Mouse (Mus musculus): ENCODE measurements at regions not wholly inside any gene's neighbourhood (a gene's known extent, or its start where the extent isn't known, plus 50 kb on each side); places are given as distances from the start of the nearest gene placed in this dataset.
A peak's percentile ranks its signal among the peaks of the same experiment; 100 is the strongest.

DNA sequence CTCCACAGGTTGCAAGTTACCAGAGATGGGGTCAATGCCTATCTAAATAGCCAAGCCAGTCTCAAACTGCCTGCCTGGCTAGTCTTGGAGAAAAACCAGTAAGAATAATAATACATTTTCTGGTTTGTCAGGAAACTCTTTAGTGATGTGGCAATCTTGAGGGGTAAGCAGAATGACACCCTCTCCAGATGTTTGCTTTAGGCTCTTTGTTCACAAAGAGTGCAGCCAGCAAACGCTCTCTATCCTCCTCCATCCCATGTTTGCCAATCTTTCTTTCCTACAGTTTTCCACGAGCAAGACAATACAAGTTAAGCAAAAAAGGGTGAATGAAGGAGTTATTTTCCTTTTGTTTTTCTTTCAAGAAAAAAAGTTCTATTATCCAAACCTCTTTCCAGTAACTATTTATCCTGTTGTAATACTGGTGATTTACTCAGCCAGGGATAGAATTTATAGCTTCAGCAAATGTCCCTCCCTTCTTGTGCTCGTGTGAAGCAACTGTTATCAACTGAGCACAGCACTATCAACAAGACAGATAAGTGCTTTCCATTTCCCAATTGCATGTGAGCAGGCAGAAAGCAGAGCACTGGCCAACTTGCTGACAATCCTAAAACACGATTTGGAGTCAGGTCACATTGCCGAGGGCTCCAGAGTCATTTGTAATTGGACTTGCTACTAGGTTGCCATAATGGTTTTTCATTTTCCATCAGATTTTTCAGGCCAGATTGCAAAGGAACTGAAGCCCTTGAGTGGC, 873.5 kb downstream of the Rapgef2 start:
- DNase-seq (ENCODE audit: low spot score in 2 of 2): no peak

DNA sequence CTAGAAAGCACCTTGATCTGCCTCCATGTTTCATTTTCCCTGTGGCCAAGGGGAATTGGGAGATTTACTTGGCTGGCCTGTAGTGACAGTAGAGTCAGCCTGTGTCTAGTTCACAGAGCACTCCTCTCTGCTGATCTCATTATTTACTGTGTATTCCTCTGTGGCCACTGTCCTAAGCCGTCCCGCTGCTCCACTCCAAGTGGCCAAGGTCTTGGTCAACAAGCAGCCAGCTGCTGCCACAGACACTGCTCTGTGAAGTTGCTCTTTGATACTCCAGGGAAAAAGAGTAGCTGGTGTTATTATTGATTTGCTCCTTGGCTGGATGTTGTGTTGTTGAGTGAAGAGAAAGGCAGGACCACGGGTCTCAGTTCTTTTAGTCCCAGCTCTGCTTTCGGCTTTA, 874.9 kb downstream of the Rapgef2 start:
- no peak for DNase-seq (ENCODE audit: low spot score in 2 of 2)

DNA sequence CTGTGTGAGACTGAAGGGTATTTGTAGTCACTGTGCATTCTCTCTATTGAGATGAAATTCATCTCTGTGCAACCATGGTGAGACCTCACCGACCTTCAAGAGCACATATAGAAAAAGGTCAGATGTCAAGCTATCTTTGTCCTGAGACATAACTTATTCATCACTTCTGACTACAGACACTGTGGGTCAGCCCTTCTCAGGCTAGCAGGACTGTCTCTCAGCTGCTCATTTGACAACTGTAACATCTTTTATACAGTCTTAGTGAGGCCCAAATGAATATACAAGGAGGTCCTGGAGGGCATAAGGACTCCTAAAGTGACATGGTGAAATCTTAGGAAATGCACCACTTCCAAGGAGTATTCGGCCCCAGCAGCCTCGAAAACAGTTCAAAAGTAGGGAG, 877.1 kb downstream of the Rapgef2 start:
- no peak for DNase-seq (ENCODE audit: low spot score in 2 of 2)

DNA sequence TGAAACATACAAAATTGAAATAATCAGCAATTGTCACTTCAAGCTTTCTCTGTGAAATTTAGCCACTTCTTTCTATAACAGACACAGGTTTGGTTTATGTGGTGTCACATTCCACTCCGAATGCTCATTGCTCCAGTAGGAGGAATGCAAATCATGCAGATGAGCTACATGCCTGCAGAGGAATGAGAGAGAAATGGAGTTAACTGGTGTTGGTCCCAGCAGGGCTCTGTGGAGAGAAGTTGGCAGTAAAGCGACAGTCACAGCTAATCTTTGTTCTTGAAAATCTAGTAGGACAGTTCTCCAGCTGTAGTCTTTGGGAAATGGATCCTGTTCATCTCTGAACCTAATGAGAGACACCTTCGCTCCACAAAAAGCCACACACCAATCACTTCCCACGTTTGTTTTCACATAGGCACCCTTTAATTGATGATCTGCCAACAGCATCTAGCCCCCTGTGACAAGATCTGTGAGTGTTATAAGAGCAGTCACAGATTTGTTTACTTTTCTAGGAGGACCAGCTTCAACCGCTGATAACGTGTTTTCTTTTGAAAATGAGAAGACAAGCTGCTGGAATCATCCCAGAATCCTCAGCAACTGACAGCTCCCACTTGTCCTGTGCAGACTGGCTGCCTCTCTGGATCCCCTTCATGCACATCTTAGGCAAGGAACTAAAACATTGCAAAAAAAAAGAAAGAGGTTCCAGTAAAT, 880.4 kb downstream of the Rapgef2 start:
- no peak for DNase-seq (ENCODE audit: low spot score in 2 of 2)

DNA sequence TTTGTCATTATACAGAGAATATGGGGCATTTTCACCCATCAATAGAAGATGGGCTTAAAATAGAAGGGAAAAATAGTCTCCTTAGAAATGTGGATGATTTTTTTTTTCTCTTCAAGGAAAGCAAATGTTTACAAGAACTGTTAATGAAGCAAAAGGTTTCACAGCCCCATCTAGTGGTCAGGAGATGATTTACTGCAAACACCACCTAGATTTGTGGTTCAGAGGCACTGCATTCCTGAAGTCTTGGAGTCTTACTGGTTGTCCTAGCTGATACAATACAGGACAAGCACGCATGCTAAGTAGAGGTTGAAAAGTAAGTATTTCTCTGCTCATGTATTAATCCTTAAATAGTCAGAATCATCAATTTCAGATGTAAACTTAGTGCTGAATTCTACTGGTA, 927.9 kb downstream of the Rapgef2 start:
- peak; percentile 49 to 59 for DNase-seq (ENCODE audit: low spot score in 2 of 2)

DNA sequence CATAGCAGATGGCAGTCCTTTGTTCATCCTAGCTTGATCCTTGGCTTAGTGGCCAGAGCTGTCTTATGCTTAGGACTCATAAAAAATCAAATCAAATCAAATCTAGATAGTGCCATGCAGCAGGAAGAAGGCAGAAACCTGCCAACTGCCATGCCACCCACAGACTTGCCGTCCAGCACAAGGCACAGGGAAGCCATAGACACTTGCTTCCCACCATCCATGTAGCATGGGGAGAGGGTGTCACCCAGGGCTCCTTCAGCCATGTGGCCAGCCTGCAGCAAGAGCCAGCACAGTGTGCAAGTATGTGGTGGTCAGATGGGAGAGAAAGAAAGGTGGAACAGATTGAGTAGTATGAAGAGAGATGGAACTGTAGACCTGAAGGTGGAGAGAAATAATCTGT, 946.4 kb downstream of the Rapgef2 start:
- no peak for DNase-seq (ENCODE audit: low spot score in 2 of 2)

DNA sequence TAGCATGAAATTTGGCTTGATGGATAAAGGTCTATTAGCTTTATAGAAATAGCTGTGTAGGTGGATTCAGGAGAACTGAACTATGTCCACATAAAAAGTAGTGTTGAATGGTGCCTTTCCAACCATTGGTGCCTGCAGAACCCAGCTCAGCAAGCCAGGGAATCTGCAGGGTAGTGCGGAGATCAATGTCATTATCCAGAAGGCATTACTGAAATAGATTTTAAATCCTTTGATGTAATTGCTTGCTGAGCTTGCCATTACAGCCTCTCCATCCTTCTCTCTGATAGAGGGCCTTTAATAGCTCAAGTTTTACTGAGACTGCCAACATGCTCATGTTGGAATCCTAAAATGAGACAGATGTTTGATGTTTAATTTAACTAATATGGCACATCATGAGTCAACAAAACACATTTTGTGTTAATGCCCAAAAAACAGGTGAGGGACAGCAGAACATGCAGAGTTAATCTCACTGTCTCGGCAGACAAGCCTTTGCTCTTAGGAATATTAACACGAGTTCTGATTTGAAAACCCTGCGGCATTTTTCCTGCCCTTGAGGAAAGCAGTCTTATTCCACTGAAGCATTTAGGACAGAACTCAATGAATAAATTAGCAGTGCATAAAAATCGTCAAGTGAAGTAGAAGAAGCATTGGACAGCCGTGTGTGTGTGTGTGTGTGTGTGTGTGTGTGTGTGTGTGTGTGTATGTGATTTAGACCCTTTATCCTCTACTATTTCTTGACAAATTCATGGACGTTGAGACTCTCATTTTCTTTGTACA, 974.5 kb downstream of the Rapgef2 start:
- DNase-seq (ENCODE audit: low spot score in 2 of 2): no peak

DNA sequence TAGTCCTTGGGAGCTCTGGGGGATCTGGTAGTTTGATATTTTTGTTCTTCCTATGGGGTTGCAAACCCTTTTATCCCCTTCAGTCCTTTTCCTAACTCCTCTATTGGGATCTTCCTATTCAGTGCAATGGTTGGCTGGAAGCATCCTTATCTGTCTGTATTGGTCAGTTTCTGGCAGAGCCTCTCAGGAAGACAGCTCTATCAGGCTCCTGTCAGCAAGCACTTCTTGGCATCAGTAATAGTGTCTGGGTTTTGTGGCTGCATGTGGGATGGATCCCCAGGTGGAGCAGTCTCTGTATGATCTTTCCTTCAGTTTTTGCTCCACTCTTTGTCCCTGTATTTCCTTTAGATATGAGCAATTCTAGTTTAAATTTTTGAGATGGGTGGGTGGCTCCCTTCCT, 985.8 kb downstream of the Rapgef2 start:
- no peak for DNase-seq (ENCODE audit: low spot score in 2 of 2)

DNA sequence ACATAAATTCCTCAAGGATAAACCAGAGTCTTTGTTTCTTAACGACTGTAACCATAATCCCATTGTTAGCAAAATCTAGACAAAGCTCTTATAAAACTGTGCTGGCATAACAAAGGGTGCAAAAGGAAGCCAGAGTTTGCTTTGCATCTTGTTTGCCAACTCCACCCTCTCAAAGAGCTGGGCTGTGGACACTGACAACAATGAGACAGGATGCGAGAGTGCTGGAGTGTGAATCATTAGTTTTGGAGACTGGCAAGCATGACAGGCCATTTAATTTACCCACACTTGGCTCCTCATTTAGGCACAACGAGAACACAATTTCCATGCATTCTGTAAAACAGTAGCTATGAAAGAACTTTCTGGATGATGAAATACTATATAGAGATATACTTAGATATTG, 994.4 kb downstream of the Rapgef2 start:
- no peak for DNase-seq (ENCODE audit: low spot score in 2 of 2)

DNA sequence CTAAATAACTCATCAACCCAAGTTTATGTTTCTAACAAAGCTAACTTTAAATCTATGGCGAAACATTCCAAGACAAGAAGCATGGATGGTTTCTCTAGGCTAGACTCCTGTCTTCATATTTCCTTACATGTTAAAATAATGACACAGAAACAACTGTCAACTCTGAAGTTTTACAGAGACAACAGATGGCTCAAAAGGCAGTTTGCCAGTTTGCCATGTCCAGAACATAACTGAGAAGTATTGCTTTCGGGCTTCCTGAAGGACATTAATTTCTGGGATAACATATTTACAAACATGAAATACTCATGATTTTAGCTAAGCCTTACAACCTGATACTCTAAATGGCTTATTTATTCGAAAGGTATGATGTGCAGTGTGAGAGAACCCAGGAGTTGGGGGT, 1002.2 kb downstream of the Rapgef2 start:
- DNase-seq (ENCODE audit: low spot score in 2 of 2): no peak

DNA sequence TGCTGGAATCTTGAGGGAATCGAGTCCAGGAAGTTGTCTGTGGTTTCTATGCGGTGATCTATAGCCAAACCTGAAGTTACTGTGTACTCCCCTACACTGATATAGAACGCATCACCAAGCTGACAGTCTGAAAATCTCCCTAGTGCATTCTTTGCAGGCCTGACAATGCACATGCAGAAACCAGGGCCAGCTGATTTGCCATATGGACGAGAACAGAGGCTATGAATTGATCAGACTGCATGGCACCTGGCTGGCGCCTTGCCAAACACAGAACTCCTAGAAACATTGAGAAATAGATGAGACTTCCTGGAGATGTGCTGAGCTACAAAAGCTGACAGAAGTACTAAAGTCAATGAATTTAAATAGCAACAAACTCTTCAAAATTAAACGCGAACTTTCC, 1049.4 kb downstream of the Rapgef2 start:
- no peak for DNase-seq (ENCODE audit: low spot score in 2 of 2)

DNA sequence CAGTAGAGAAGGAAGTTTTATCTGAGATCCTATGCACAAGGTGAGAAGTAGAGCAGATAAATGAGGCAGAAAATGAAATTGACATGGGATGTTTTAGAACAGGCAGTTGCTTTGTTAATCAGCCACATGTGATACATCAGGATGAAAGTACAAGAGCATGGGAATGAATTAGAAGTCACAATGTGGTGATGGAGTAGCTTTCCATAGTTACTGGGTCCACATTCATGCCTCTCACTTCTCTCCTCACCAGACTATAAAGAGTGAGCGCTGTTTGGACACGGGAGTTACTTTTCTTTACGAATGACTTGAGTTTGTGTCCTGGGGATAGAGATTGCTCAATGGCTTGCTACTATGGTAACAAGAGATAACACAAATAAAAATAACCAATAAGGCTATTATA, 1076.6 kb downstream of the Rapgef2 start:
- no peak for DNase-seq (ENCODE audit: low spot score in 2 of 2)

DNA sequence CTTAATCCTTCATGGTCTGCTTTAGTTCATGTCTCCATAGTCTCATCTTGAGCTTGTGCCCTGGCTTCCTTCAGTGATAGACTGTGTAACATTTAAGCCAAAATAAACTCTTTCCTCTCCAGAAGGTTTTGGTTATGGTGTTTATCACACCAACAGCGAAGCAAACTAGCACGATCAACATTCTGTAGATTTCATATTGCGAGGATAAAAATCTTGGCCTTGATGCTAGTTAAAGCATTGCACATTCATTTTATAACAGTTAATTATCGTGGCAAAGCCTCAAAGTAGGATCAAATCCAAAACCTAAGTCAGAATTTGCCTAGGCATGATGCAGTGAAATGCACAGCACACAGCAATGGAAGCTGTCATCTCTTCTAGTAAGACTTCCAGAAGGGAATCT, 1123.7 kb downstream of the Rapgef2 start:
- DNase-seq (ENCODE audit: low spot score in 2 of 2): no peak

DNA sequence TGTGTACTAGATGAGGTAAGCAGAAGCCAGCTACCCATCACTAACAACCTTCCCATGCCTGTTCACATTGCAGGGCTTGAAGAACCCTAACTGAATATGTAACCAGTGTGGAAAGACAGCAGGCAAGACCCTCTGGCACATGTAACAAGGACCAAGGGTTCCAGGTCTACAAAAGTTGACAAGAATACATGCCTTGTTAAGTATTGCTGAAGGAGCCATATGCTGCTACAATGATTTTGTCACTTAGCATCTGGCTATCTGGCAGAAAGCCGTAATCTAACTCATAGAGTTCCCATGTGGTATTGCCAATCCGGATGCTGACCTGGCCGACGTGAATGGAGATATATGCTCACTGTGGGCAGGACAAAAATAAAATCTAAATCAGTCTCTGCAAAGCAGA, 1127.9 kb downstream of the Rapgef2 start:
- peak; percentile 48 to 56 for DNase-seq (ENCODE audit: low spot score in 2 of 2)

Data from left cerebral cortex, adult 18-20 months (tissue).